Mouse (Mus musculus): ENCODE data around the gene Arid5a.

The Arid5a gene

GRCm38 (mm10) chr1:36280938-36281337 lies 26.6 kb upstream of the Arid5a start:
- in situ Hi-C loops (cut with MboI; ENCODE audit: unreplicated experiment in 2 of 2), result loop anchor here in 1 of 2 experiments (25.0 kb wide), 1 partner anchor 1794 kb away; the partner anchor contains the start of gene Prss39

GRCm38 (mm10) chr1:36281849-36282248 lies 25.7 kb upstream of the Arid5a start:
- in situ Hi-C loops (cut with MboI; ENCODE audit: unreplicated experiment in 2 of 2), result loop anchor here in 1 of 2 experiments (25.0 kb wide), 1 partner anchor 1795 kb away; the partner anchor contains the start of gene Prss39

GRCm38 (mm10) chr1:36293470-36293869 lies 14.1 kb upstream of the Arid5a start:
- in situ Hi-C loops (cut with MboI; ENCODE audit: unreplicated experiment in 2 of 2), result loop anchor here in 1 of 2 experiments (25.0 kb wide), 1 partner anchor 1806 kb away; the partner anchor contains the start of gene Prss39

- in situ Hi-C loops (cut with MboI; ENCODE audit: unreplicated experiment in 2 of 2), result loop anchor here in 1 of 2 experiments (25.0 kb wide), 1 partner anchor 1807 kb away; the partner anchor contains the start of gene Prss39
These were observed 13.1 kb upstream of the Arid5a start for GRCm38 (mm10) chr1:36294402-36294801.

GRCm38 (mm10) chr1:36296466-36297149 lies 10.9 kb upstream of the Arid5a start:
- in situ Hi-C loops (cut with MboI; ENCODE audit: unreplicated experiment in 2 of 2), result loop anchor here in 1 of 2 experiments (25.0 kb wide), 1 partner anchor 1809 kb away; the partner anchor contains the start of gene Prss39

- in situ Hi-C loops (cut with MboI; ENCODE audit: unreplicated experiment in 2 of 2), result loop anchor here in 1 of 2 experiments (25.0 kb wide), 1 partner anchor 1811 kb away; the partner anchor contains the start of gene Prss39
These were observed 9.4 kb upstream of the Arid5a start for GRCm38 (mm10) chr1:36298107-36298506.

- in situ Hi-C loops (cut with MboI; ENCODE audit: unreplicated experiment in 2 of 2), result loop anchor here in 1 of 2 experiments (25.0 kb wide), 1 partner anchor 1812 kb away; the partner anchor contains the start of gene Prss39
These were observed 8.4 kb upstream of the Arid5a start for GRCm38 (mm10) chr1:36299126-36299525.

GRCm38 (mm10) chr1:36299676-36300075 lies 7.9 kb upstream of the Arid5a start:
- in situ Hi-C loops (cut with MboI; ENCODE audit: unreplicated experiment in 2 of 2), result loop anchor here in 1 of 2 experiments (25.0 kb wide), 1 partner anchor 1812 kb away; the partner anchor contains the start of gene Prss39

GRCm38 (mm10) chr1:36300486-36300885 lies 7.0 kb upstream of the Arid5a start:
- in situ Hi-C loops (cut with MboI; ENCODE audit: unreplicated experiment in 2 of 2), result no loop called here

GRCm38 (mm10) chr1:36302273-36302672 lies 5.3 kb upstream of the Arid5a start:
- in situ Hi-C loops (cut with MboI; ENCODE audit: unreplicated experiment in 2 of 2), result no loop called here

- in situ Hi-C loops (cut with MboI; ENCODE audit: unreplicated experiment in 2 of 2), result no loop called here
These were observed 4.6 kb upstream of the Arid5a start for GRCm38 (mm10) chr1:36302957-36303356.

GRCm38 (mm10) chr1:36303381-36304320 lies 3.9 kb upstream of the Arid5a start:
- in situ Hi-C loops (cut with MboI; ENCODE audit: unreplicated experiment in 2 of 2), result no loop called here

- in situ Hi-C loops (cut with MboI; ENCODE audit: unreplicated experiment in 2 of 2), result loop anchor here in 1 of 2 experiments (5.0 kb wide), 1 partner anchor 42 kb away; no protein-coding TSS in a partner anchor
These were observed 2.8 kb upstream of the Arid5a start for GRCm38 (mm10) chr1:36304764-36305163.

- in situ Hi-C loops (cut with MboI; ENCODE audit: unreplicated experiment in 2 of 2), result loop anchor here in 1 of 2 experiments (5.0 kb wide), 1 partner anchor 44 kb away; no protein-coding TSS in a partner anchor
These were observed 1.4 kb upstream of the Arid5a start for GRCm38 (mm10) chr1:36306120-36306519.

- in situ Hi-C loops (cut with MboI; ENCODE audit: unreplicated experiment in 2 of 2), result loop anchor here in 1 of 2 experiments (5.0 kb wide), 1 partner anchor 45 kb away; no protein-coding TSS in a partner anchor
These were observed 425 bp upstream of the Arid5a start for GRCm38 (mm10) chr1:36307121-36307494.

GRCm38 (mm10) chr1:36308451-36308901 lies 943 bp downstream of the Arid5a start:
- in situ Hi-C loops (cut with MboI; ENCODE audit: unreplicated experiment in 2 of 2), result loop anchor here in 1 of 2 experiments (5.0 kb wide), 1 partner anchor 46 kb away; no protein-coding TSS in a partner anchor

- in situ Hi-C loops (cut with MboI; ENCODE audit: unreplicated experiment in 2 of 2), result loop anchor here in 1 of 2 experiments (5.0 kb wide), 1 partner anchor 47 kb away; no protein-coding TSS in a partner anchor
These were observed 1.5 kb downstream of the Arid5a start for GRCm38 (mm10) chr1:36308966-36309475.

GRCm38 (mm10) chr1:36309498-36309901 lies 2.0 kb downstream of the Arid5a start:
- in situ Hi-C loops (cut with MboI; ENCODE audit: unreplicated experiment in 2 of 2), result loop anchor here in 1 of 2 experiments (5.0 kb wide), 1 partner anchor 47 kb away; no protein-coding TSS in a partner anchor

GRCm38 (mm10) chr1:36314959-36315775 lies 7.6 kb downstream of the Arid5a start:
- in situ Hi-C loops (cut with MboI; ENCODE audit: unreplicated experiment in 2 of 2), result loop anchor here in 1 of 2 experiments (5.0 kb wide), 1 partner anchor 38 kb away; no protein-coding TSS in a partner anchor

Data from v-Abl transformed pro-B cells (cell line).